In genomic region chr5:24827173-24827572, GRCm38 (mm10) we compare ENCODE assay signal across 19 mouse cellular contexts. TPM values are rescaled to one million over a fixed set of nuclear protein-coding genes. Genes with fewer than 3 reads are reported as not detected.
DNase-seq lines count a peak whose midpoint lies in the region; ATAC-seq and TF ChIP-seq lines count a peak whose summit lies in the region.
"Had no signal": no experiment of that assay in that cellular context is flagged by ENCODE, and none has a peak within 500 bp of the region (broad histone marks: within the 10 kb centered on the region; RNA-seq: fewer than 3 reads in every experiment).

No protein-coding gene starts in this region.

- H3K9me3 ChIP-seq in kidney, postnatal 0 days (replicated peaks; ENCODE audit: low read length): no peaks in the 10 kb centered on the region
- H3K9me3 ChIP-seq in limb, embryonic 10.5 days (replicated peaks): no peaks in the 10 kb centered on the region
- H3K9me3 ChIP-seq in midbrain, embryonic 15.5 days: no peaks in the 10 kb centered on the region
- H3K9me3 ChIP-seq: heart, embryonic 15.5 days; hindbrain, embryonic 13.5 days; intestine, embryonic 15.5 days; kidney, embryonic 15.5 days; midbrain, embryonic 13.5 days had no signal

- H3K4me2 ChIP-seq in kidney, postnatal 0 days (ENCODE audit: low read length): no peak overlapping the region
- no peak overlapping the region for H3K4me2 ChIP-seq in midbrain, embryonic 15.5 days
- H3K4me2 ChIP-seq: heart, embryonic 15.5 days; hindbrain, embryonic 13.5 days; intestine, embryonic 15.5 days; kidney, embryonic 15.5 days; midbrain, embryonic 13.5 days had no signal

- no peak overlapping the region for H3K27ac ChIP-seq in kidney, postnatal 0 days
- peak overlapping the region; percentile 16; the same call in 1 of the 2 replicates for H3K27ac ChIP-seq in bone marrow, adult 2 months (ENCODE audit: control insufficient read depth, insufficient read depth, low read depth, low read length, poor library complexity)
- H3K27ac ChIP-seq in limb, embryonic 10.5 days: no peak overlapping the region
- H3K27ac ChIP-seq in midbrain, embryonic 15.5 days: no peak overlapping the region
- H3K27ac ChIP-seq: hindbrain, embryonic 13.5 days; intestine, embryonic 15.5 days; kidney, embryonic 15.5 days; midbrain, embryonic 13.5 days had no signal

- DNase-seq in kidney, postnatal 0 days (ENCODE audit: low spot score): no peak
- DNase-seq in kidney, adult 18-20 months: no peak
- DNase-seq in 3T3-L1 (ENCODE audit: low read depth, low spot score): peak; percentile 45
- no peak for DNase-seq in limb, embryonic 10.5 days (ENCODE audit: low spot score)
- no peak for DNase-seq in cerebellum, adult 9-11 months
- DNase-seq: cerebellum, adult 11 months; cerebellum, postnatal 25 days; heart, adult 18-20 months; lung, postnatal 14 days had no signal

- ATAC-seq in kidney, postnatal 0 days (replicated peaks; ENCODE audit: low FRiP score, low read depth): no peak
- ATAC-seq in megakaryocyte progenitor cell, adult 5-6 weeks (replicated peaks; ENCODE audit: poor library complexity): peak; percentile 70
- no peak for ATAC-seq in midbrain, embryonic 15.5 days (replicated peaks)
- ATAC-seq: forebrain, embryonic 14.5 days; intestine, embryonic 15.5 days; midbrain, embryonic 13.5 days had no signal

- H3K27me3 ChIP-seq in kidney, postnatal 0 days (ENCODE audit: insufficient read depth, low read length): no peaks in the 10 kb centered on the region
- H3K27me3 ChIP-seq in limb, embryonic 10.5 days (ENCODE audit: low read depth, poor library complexity, severe bottlenecking): no peaks in the 10 kb centered on the region
- H3K27me3 ChIP-seq in midbrain, embryonic 15.5 days (replicated peaks): no peaks in the 10 kb centered on the region
- H3K27me3 ChIP-seq: heart, embryonic 15.5 days; hindbrain, embryonic 13.5 days; intestine, embryonic 15.5 days; kidney, embryonic 15.5 days; midbrain, embryonic 13.5 days had no signal

- H3K4me3 ChIP-seq in kidney, postnatal 0 days (replicated peaks; ENCODE audit: low read depth, low read length): no peak overlapping the region
- H3K4me3 ChIP-seq in bone marrow, adult 2 months (replicated peaks; ENCODE audit: control insufficient read depth, low read depth, low read length): no peak overlapping the region
- H3K4me3 ChIP-seq in limb, embryonic 10.5 days: no peak overlapping the region
- H3K4me3 ChIP-seq in midbrain, embryonic 15.5 days: no peak overlapping the region
- H3K4me3 ChIP-seq: erythroblast, embryonic 14.5 days; heart, embryonic 15.5 days; hindbrain, embryonic 13.5 days; intestine, embryonic 15.5 days; kidney, embryonic 15.5 days; midbrain, embryonic 13.5 days had no signal

- peaks cover 33% of the 10 kb centered on the region for H3K4me1 ChIP-seq in kidney, postnatal 0 days (replicated peaks; ENCODE audit: insufficient read depth, low read length)
- peaks cover 8% of the 10 kb centered on the region for H3K4me1 ChIP-seq in bone marrow, adult 2 months (ENCODE audit: control insufficient read depth, insufficient read depth, low read length)
- no peaks in the 10 kb centered on the region for H3K4me1 ChIP-seq in limb, embryonic 10.5 days
- H3K4me1 ChIP-seq in midbrain, embryonic 15.5 days: peaks cover 21% of the 10 kb centered on the region

- no peak for TF ChIP-seq CTCF in kidney, postnatal 0 days (IDR thresholded peaks at IDR 0.05; ENCODE audit: low read depth)
- TF ChIP-seq CTCF in bone marrow, adult 2 months (IDR thresholded peaks at IDR 0.05; ENCODE audit: control insufficient read depth, insufficient read depth, low read length): no peak

- no peak for TF ChIP-seq POLR2A in bone marrow, adult 2 months (IDR thresholded peaks at IDR 0.05; ENCODE audit: borderline replicate concordance, control insufficient read depth, low read depth, low read length)

- no peaks in the 10 kb centered on the region for H3K36me3 ChIP-seq in kidney, postnatal 0 days (ENCODE audit: insufficient read depth, low read length)
- H3K36me3 ChIP-seq in limb, embryonic 10.5 days: no peaks in the 10 kb centered on the region
- H3K36me3 ChIP-seq in midbrain, embryonic 15.5 days (replicated peaks): no peaks in the 10 kb centered on the region
- H3K36me3 ChIP-seq: heart, embryonic 15.5 days; hindbrain, embryonic 13.5 days; intestine, embryonic 15.5 days; kidney, embryonic 15.5 days; midbrain, embryonic 13.5 days had no signal

- H3K9ac ChIP-seq in kidney, postnatal 0 days (ENCODE audit: low read depth, low read length): 0 out of 2 replicates have a peak overlapping the region, but pooled peaks have one; percentile 2
- no peak overlapping the region for H3K9ac ChIP-seq in midbrain, embryonic 15.5 days
- H3K9ac ChIP-seq: heart, embryonic 15.5 days; hindbrain, embryonic 13.5 days; intestine, embryonic 15.5 days; kidney, embryonic 15.5 days; midbrain, embryonic 13.5 days had no signal

- 89% methylated on average over 2 of the region's 2 CpGs for WGBS in kidney, postnatal 0 days
- 35% methylated on average over 2 of the region's 2 CpGs for WGBS in bone marrow, adult 2 months
- 90% methylated on average over 2 of the region's 2 CpGs for WGBS in limb, embryonic 10.5 days
- WGBS in midbrain, embryonic 15.5 days: 90% methylated on average over 2 of the region's 2 CpGs

RNA-seq across cellular contexts. Expression of gene Rheb, which starts 15.3 kb away (rescaled TPM):
- polyA plus RNA-seq in kidney, postnatal 0 days (2015; fragmentation: Nextera tagmentation; extraction: Ambion mirVana): 252 and 266 TPM in 2 replicates
- 30.4 and 42.3 TPM in 2 replicates for polyA plus RNA-seq in bone marrow, adult 2 months (2011; ENCODE audit: insufficient read depth, insufficient read length, low replicate concordance, missing spikeins)
- 102 and 112 TPM in 2 replicates for total RNA-seq in megakaryocyte progenitor cell, adult 5-6 weeks (2015)
- 45.9 and 46.0 TPM in 2 replicates for total RNA-seq in megakaryocyte progenitor cell, adult 5-6 weeks (2017)
- polyA plus RNA-seq in limb, embryonic 10.5 days (2016; fragmentation: Nextera tagmentation; extraction: Ambion mirVana): 179 and 186 TPM in 2 replicates
- polyA plus RNA-seq in midbrain, embryonic 15.5 days (2015; fragmentation: Nextera tagmentation; extraction: Ambion mirVana): 209 and 228 TPM in 2 replicates
